Mouse (Mus musculus) thymus, postnatal 4 days (tissue): ENCODE measurements around the gene Sumo3.

ENCODE experiments used
- DNase-seq: peaks from one replicate; pipeline ENCODE4 v3.0.0; 2021

Sumo3 gene

GRCm38 (mm10) chr10:77605908-77606826 lies at the start of gene Sumo3, which contains the start of gene Gm49325:
Gene Sumo3, plus strand, starts transcription at chr10:77606097.
Gene Gm49325, plus strand, starts transcription at chr10:77606197.
- DNase-seq: peak; percentile 100

GRCm38 (mm10) chr10:77556631-77557030 lies 49.3 kb upstream of the Sumo3 start:
- DNase-seq: no peak

GRCm38 (mm10) chr10:77557641-77558040 lies 48.3 kb upstream of the Sumo3 start:
- DNase-seq: peak; percentile 53

GRCm38 (mm10) chr10:77560090-77560489 lies 45.8 kb upstream of the Sumo3 start:
- DNase-seq: no peak

- DNase-seq: no peak
These were observed 45.1 kb upstream of the Sumo3 start for GRCm38 (mm10) chr10:77560830-77561229.

- DNase-seq: no peak
These were observed 44.4 kb upstream of the Sumo3 start for GRCm38 (mm10) chr10:77561508-77561907.

- DNase-seq: no peak
These were observed 40.9 kb upstream of the Sumo3 start for GRCm38 (mm10) chr10:77565005-77565404.

GRCm38 (mm10) chr10:77566651-77567050 lies 39.2 kb upstream of the Sumo3 start:
- peak; percentile 98 for DNase-seq

- no peak for DNase-seq
These were observed 36.4 kb upstream of the Sumo3 start for GRCm38 (mm10) chr10:77569481-77569880.

GRCm38 (mm10) chr10:77569973-77570658 lies 35.8 kb upstream of the Sumo3 start:
- no peak for DNase-seq

GRCm38 (mm10) chr10:77572225-77572624 lies 33.7 kb upstream of the Sumo3 start:
- DNase-seq: no peak

GRCm38 (mm10) chr10:77573162-77573561 lies 32.7 kb upstream of the Sumo3 start:
- DNase-seq: no peak

GRCm38 (mm10) chr10:77580027-77580920 lies 25.6 kb upstream of the Sumo3 start:
- DNase-seq: no peak

GRCm38 (mm10) chr10:77581023-77581407 lies 24.9 kb upstream of the Sumo3 start:
- no peak for DNase-seq

- peak; percentile 97 for DNase-seq
These were observed 24.3 kb upstream of the Sumo3 start, which contains the start of gene Pttg1ip for GRCm38 (mm10) chr10:77581408-77582284. Gene Pttg1ip, plus strand, starts transcription at chr10:77581720.

- peak; percentile 28 for DNase-seq
These were observed 23.6 kb upstream of the Sumo3 start for GRCm38 (mm10) chr10:77582285-77582618.

- no peak for DNase-seq
These were observed 22.0 kb upstream of the Sumo3 start for GRCm38 (mm10) chr10:77583795-77584422.

- DNase-seq: no peak
These were observed 19.3 kb upstream of the Sumo3 start for GRCm38 (mm10) chr10:77586637-77587036.

- no peak for DNase-seq
These were observed 18.7 kb upstream of the Sumo3 start for GRCm38 (mm10) chr10:77587091-77587775.

GRCm38 (mm10) chr10:77588036-77588435 lies 17.9 kb upstream of the Sumo3 start:
- DNase-seq: no peak

GRCm38 (mm10) chr10:77589117-77589516 lies 16.8 kb upstream of the Sumo3 start:
- DNase-seq: no peak
